Mouse (Mus musculus): ENCODE results near the gene Hephl1. TPM values are rescaled to one million over a fixed set of nuclear protein-coding genes. Genes with fewer than 3 reads are reported as not detected.

Hephl1 gene
- not detected in 2 replicates for polyA plus RNA-seq (2012; rRNA removed)

- no peak within 1 kb of the TSS for H3K27ac ChIP-seq (ENCODE audit: insufficient read depth, low read length)
- WGBS, result 83% methylated on average over 5 of the region's 5 CpGs
- H3K27me3 ChIP-seq (ENCODE audit: control insufficient read depth, insufficient read depth, low read length), result no peaks in the 10 kb centered on the region
- no peaks in the 10 kb centered on the region for H3K4me1 ChIP-seq (ENCODE audit: control insufficient read depth, insufficient read depth, low read length)
- H3K4me3 ChIP-seq (replicated peaks; ENCODE audit: insufficient read depth, low read depth, low read length), result no peak within 1 kb of the TSS
- no peak for DNase-seq
- TF ChIP-seq POLR2A (IDR thresholded peaks at IDR 0.05; ENCODE audit: borderline replicate concordance, insufficient read depth, low read length), result no peak
- no peak for TF ChIP-seq CTCF (IDR thresholded peaks at IDR 0.05; ENCODE audit: borderline replicate concordance, insufficient read depth, low read depth, low read length)
These were observed at the start of gene Hephl1 for GRCm38 (mm10) chr9:15112008-15112407. Hephl1 (minus strand) TSS chr9:15112108.

- TF ChIP-seq POLR2A (IDR thresholded peaks at IDR 0.05; ENCODE audit: borderline replicate concordance, insufficient read depth, low read length) (no peak), CTCF (IDR thresholded peaks at IDR 0.05; ENCODE audit: borderline replicate concordance, insufficient read depth, low read depth, low read length) (no peak)
- no peak for DNase-seq
- 17% methylated on average over 6 of the region's 6 CpGs for WGBS
- Histone ChIP-seq H3K4me3 (replicated peaks; ENCODE audit: insufficient read depth, low read depth, low read length) (no peak overlapping the region), H3K27ac (ENCODE audit: insufficient read depth, low read length) (no peak overlapping the region), H3K4me1 (ENCODE audit: control insufficient read depth, insufficient read depth, low read length) (no peaks in the 10 kb centered on the region), H3K27me3 (ENCODE audit: control insufficient read depth, insufficient read depth, low read length) (no peaks in the 10 kb centered on the region)
These were observed 37.5 kb upstream of the Hephl1 start for GRCm38 (mm10) chr9:15149246-15149926.

- WGBS, result 92% methylated on average over 1 of the region's 1 CpGs
- no peak for DNase-seq
These were observed 28.6 kb upstream of the Hephl1 start for GRCm38 (mm10) chr9:15140546-15140945.

GRCm38 (mm10) chr9:15125897-15126296 is 14.0 kb upstream of the Hephl1 start:
- Histone ChIP-seq H3K27me3 (ENCODE audit: control insufficient read depth, insufficient read depth, low read length) (no peaks in the 10 kb centered on the region), H3K4me3 (replicated peaks; ENCODE audit: insufficient read depth, low read depth, low read length) (no peak overlapping the region), H3K4me1 (ENCODE audit: control insufficient read depth, insufficient read depth, low read length) (no peaks in the 10 kb centered on the region), H3K27ac (ENCODE audit: insufficient read depth, low read length) (no peak overlapping the region)
- DNase-seq, result no peak
- no peak for TF ChIP-seq POLR2A (IDR thresholded peaks at IDR 0.05; ENCODE audit: borderline replicate concordance, insufficient read depth, low read length)
- no peak for TF ChIP-seq CTCF (IDR thresholded peaks at IDR 0.05; ENCODE audit: borderline replicate concordance, insufficient read depth, low read depth, low read length)
- WGBS, result 96% methylated on average over 2 of the region's 2 CpGs

More at GRCm38 (mm10) chr9:15140546-15140945, 28.6 kb upstream of the Hephl1 start:
- H3K4me3 ChIP-seq (replicated peaks; ENCODE audit: insufficient read depth, low read depth, low read length), result no peak overlapping the region
- no peak overlapping the region for H3K27ac ChIP-seq (ENCODE audit: insufficient read depth, low read length)
- no peaks in the 10 kb centered on the region for H3K4me1 ChIP-seq (ENCODE audit: control insufficient read depth, insufficient read depth, low read length)
- H3K27me3 ChIP-seq (ENCODE audit: control insufficient read depth, insufficient read depth, low read length), result no peaks in the 10 kb centered on the region
- TF ChIP-seq POLR2A (IDR thresholded peaks at IDR 0.05; ENCODE audit: borderline replicate concordance, insufficient read depth, low read length) (no peak), CTCF (IDR thresholded peaks at IDR 0.05; ENCODE audit: borderline replicate concordance, insufficient read depth, low read depth, low read length) (no peak)

GRCm38 (mm10) chr9:15122431-15122830 is 10.5 kb upstream of the Hephl1 start:
- Histone ChIP-seq H3K27ac (ENCODE audit: insufficient read depth, low read length) (no peak overlapping the region), H3K4me3 (replicated peaks; ENCODE audit: insufficient read depth, low read depth, low read length) (no peak overlapping the region), H3K27me3 (ENCODE audit: control insufficient read depth, insufficient read depth, low read length) (no peaks in the 10 kb centered on the region), H3K4me1 (ENCODE audit: control insufficient read depth, insufficient read depth, low read length) (no peaks in the 10 kb centered on the region)
- WGBS, result 65% methylated on average over 3 of the region's 3 CpGs
- TF ChIP-seq CTCF (IDR thresholded peaks at IDR 0.05; ENCODE audit: borderline replicate concordance, insufficient read depth, low read depth, low read length), result no peak
- TF ChIP-seq POLR2A (IDR thresholded peaks at IDR 0.05; ENCODE audit: borderline replicate concordance, insufficient read depth, low read length), result no peak
- DNase-seq, result no peak

- no peak overlapping the region for H3K4me3 ChIP-seq (replicated peaks; ENCODE audit: insufficient read depth, low read depth, low read length)
- TF ChIP-seq CTCF (IDR thresholded peaks at IDR 0.05; ENCODE audit: borderline replicate concordance, insufficient read depth, low read depth, low read length) (no peak), POLR2A (IDR thresholded peaks at IDR 0.05; ENCODE audit: borderline replicate concordance, insufficient read depth, low read length) (no peak)
- DNase-seq, result no peak
- 52% methylated on average over 7 of the region's 7 CpGs for WGBS
- no peak overlapping the region for H3K27ac ChIP-seq (ENCODE audit: insufficient read depth, low read length)
- no peaks in the 10 kb centered on the region for H3K4me1 ChIP-seq (ENCODE audit: control insufficient read depth, insufficient read depth, low read length)
- H3K27me3 ChIP-seq (ENCODE audit: control insufficient read depth, insufficient read depth, low read length), result no peaks in the 10 kb centered on the region
These were observed 9.0 kb upstream of the Hephl1 start for GRCm38 (mm10) chr9:15120841-15121358.

- H3K4me1 ChIP-seq (ENCODE audit: control insufficient read depth, insufficient read depth, low read length), result no peaks in the 10 kb centered on the region
- no peak overlapping the region for H3K4me3 ChIP-seq (replicated peaks; ENCODE audit: insufficient read depth, low read depth, low read length)
- H3K27ac ChIP-seq (ENCODE audit: insufficient read depth, low read length), result no peak overlapping the region
- no peaks in the 10 kb centered on the region for H3K27me3 ChIP-seq (ENCODE audit: control insufficient read depth, insufficient read depth, low read length)
- TF ChIP-seq POLR2A (IDR thresholded peaks at IDR 0.05; ENCODE audit: borderline replicate concordance, insufficient read depth, low read length) (no peak), CTCF (IDR thresholded peaks at IDR 0.05; ENCODE audit: borderline replicate concordance, insufficient read depth, low read depth, low read length) (no peak)
- WGBS, result 48% methylated on average over 5 of the region's 5 CpGs
- no peak for DNase-seq
These were observed 8.3 kb upstream of the Hephl1 start for GRCm38 (mm10) chr9:15120209-15120608.

GRCm38 (mm10) chr9:15119515-15119914 is 7.6 kb upstream of the Hephl1 start:
- Histone ChIP-seq H3K27ac (ENCODE audit: insufficient read depth, low read length) (no peak overlapping the region), H3K4me1 (ENCODE audit: control insufficient read depth, insufficient read depth, low read length) (no peaks in the 10 kb centered on the region), H3K4me3 (replicated peaks; ENCODE audit: insufficient read depth, low read depth, low read length) (no peak overlapping the region), H3K27me3 (ENCODE audit: control insufficient read depth, insufficient read depth, low read length) (no peaks in the 10 kb centered on the region)
- no peak for DNase-seq
- WGBS, result 41% methylated on average over 1 of the region's 1 CpGs
- TF ChIP-seq CTCF (IDR thresholded peaks at IDR 0.05; ENCODE audit: borderline replicate concordance, insufficient read depth, low read depth, low read length), result no peak
- TF ChIP-seq POLR2A (IDR thresholded peaks at IDR 0.05; ENCODE audit: borderline replicate concordance, insufficient read depth, low read length), result no peak

All from cerebellum, adult 2 months (tissue).